Mouse (Mus musculus) common myeloid progenitor, adult 5-6 weeks (primary cell): ENCODE measurements around the gene Rfpl4. TPM values are rescaled to one million over a fixed set of nuclear protein-coding genes. Genes with fewer than 3 reads are reported as not detected.
"Not testable (repeated sequence)": the region's sequence is repeated elsewhere in the genome, so short reads cannot be mapped to it uniquely, and the experiment has no call there.

ENCODE experiments used
- ATAC-seq: replicated peaks from 2 replicates; pipeline ENCODE4 v1.8.0; 2016; ENCODE audit warnings: low read depth, mild to moderate bottlenecking, moderate TSS enrichment, inconsistent platforms; ENCODE audit not compliant: poor library complexity, severe bottlenecking
- total RNA-seq: library from RNA; stranded (forward); fragments of 200-1000, 187-1606 nt; gene quantifications from 2 replicates; pipeline ENCODE4 v1.2.3, GENCODE M21; 2017

Gene Rfpl4
- total RNA-seq, 1 experiment from 2014 or later = not detected

GRCm38 (mm10) chr7:5081939-5082338 is 34.8 kb downstream of the Rfpl4 start:
- ATAC-seq = no peak

- ATAC-seq = no peak
Measured at GRCm38 (mm10) chr7:5081241-5081640, 35.5 kb downstream of the Rfpl4 start.

- ATAC-seq = no peak
Measured at GRCm38 (mm10) chr7:5080815-5081214, 35.9 kb downstream of the Rfpl4 start.

- peak; percentile 94 for ATAC-seq
Measured at GRCm38 (mm10) chr7:5080010-5080751, 36.6 kb downstream of the Rfpl4 start, which contains the start of gene Epn1. Gene Epn1, plus strand, starts transcription at chr7:5080235.

GRCm38 (mm10) chr7:5079365-5080009 is 37.3 kb downstream of the Rfpl4 start:
- ATAC-seq = not testable (repeated sequence)

GRCm38 (mm10) chr7:5076931-5077330 is 39.8 kb downstream of the Rfpl4 start:
- no peak for ATAC-seq

- no peak for ATAC-seq
Measured at GRCm38 (mm10) chr7:5074984-5075383, 41.8 kb downstream of the Rfpl4 start.

GRCm38 (mm10) chr7:5073586-5073985 is 43.2 kb downstream of the Rfpl4 start:
- 0 out of 2 replicates have a peak, but pooled peaks have one; percentile 30 for ATAC-seq

- no peak for ATAC-seq
Measured at GRCm38 (mm10) chr7:5064886-5065285, 51.9 kb downstream of the Rfpl4 start.

GRCm38 (mm10) chr7:5062360-5063001 is 54.3 kb downstream of the Rfpl4 start:
- no peak for ATAC-seq

- ATAC-seq = peak; percentile 23
Measured at GRCm38 (mm10) chr7:5061774-5062359, 54.9 kb downstream of the Rfpl4 start, which contains the start of gene U2af2. Gene U2af2, plus strand, starts transcription at chr7:5062143.

- ATAC-seq = peak; percentile 63
Measured at GRCm38 (mm10) chr7:5060944-5061773, 55.6 kb downstream of the Rfpl4 start.

GRCm38 (mm10) chr7:5060239-5060731 is 56.5 kb downstream of the Rfpl4 start:
- peak; percentile 27; the same call in 1 of the 2 replicates for ATAC-seq

Other genes with a start within 250 kb of the Rfpl4 start
- gene Isoc2b, start 246.7 kb downstream of the Rfpl4 start, total RNA-seq = 8.0 and 70.9 TPM in 2 replicates
- gene Isoc2a, start 239.8 kb downstream of the Rfpl4 start, total RNA-seq = 3.8 and 6.5 TPM in 2 replicates
- gene Gm36210, start 210.4 kb downstream of the Rfpl4 start, total RNA-seq = not detected in 2 replicates
- gene Zfp628, start 201.7 kb downstream of the Rfpl4 start, total RNA-seq = 2.4 and 3.2 TPM in 2 replicates
- 0.32 TPM in 1 of 2 replicates, not detected in the other for gene Nat14, start 194.9 kb downstream of the Rfpl4 start, total RNA-seq
- gene Ssc5d, start 191.2 kb downstream of the Rfpl4 start, total RNA-seq = not detected in 2 replicates
- gene Sbk2, start 152.5 kb downstream of the Rfpl4 start, total RNA-seq = not detected in 2 replicates
- 0.19 TPM in 1 of 2 replicates, not detected in the other for gene Sbk3, start 145.8 kb downstream of the Rfpl4 start, total RNA-seq
- 4.1 and 8.3 TPM in 2 replicates for gene Zfp579, start 120.8 kb downstream of the Rfpl4 start, total RNA-seq
- gene Zfp524, start 102.5 kb downstream of the Rfpl4 start, total RNA-seq = 2.2 and 7.4 TPM in 2 replicates
- 20.0 and 21.1 TPM in 2 replicates for gene Fiz1, start 102.3 kb downstream of the Rfpl4 start, total RNA-seq
- gene Gm44973, start 101.5 kb downstream of the Rfpl4 start, total RNA-seq = not detected in 2 replicates
- 9.5 and 14.3 TPM in 2 replicates for gene Zfp865, start 96.6 kb downstream of the Rfpl4 start, total RNA-seq
- gene Ccdc106, start 96.4 kb downstream of the Rfpl4 start, total RNA-seq = 0.14 and 1.1 TPM in 2 replicates
- gene 4632433K11Rik, start 82.8 kb downstream of the Rfpl4 start, total RNA-seq = 2.5 TPM in 1 of 2 replicates, not detected in the other
- gene Zfp784, start 78.5 kb downstream of the Rfpl4 start, total RNA-seq = 2.7 and 2.9 TPM in 2 replicates
- gene Zfp580, start 65.4 kb downstream of the Rfpl4 start, total RNA-seq = 1.8 and 3.6 TPM in 2 replicates
- gene U2af2, start 54.8 kb downstream of the Rfpl4 start, total RNA-seq = 220 and 260 TPM in 2 replicates
- 42.9 and 53.0 TPM in 2 replicates for gene Epn1, start 36.7 kb downstream of the Rfpl4 start, total RNA-seq
- not detected in 2 replicates for gene Rasl2-9, start 9.0 kb upstream of the Rfpl4 start, total RNA-seq
- gene Vmn1r55, start 32.7 kb upstream of the Rfpl4 start, total RNA-seq = not detected in 2 replicates
- gene Vmn1r56, start 79.8 kb upstream of the Rfpl4 start, total RNA-seq = not detected in 2 replicates
- not detected in 2 replicates for gene Vmn1r57, start 101.5 kb upstream of the Rfpl4 start, total RNA-seq
- gene Gm5065, start 233.6 kb upstream of the Rfpl4 start, total RNA-seq = not detected in 2 replicates
- gene Nlrp2, start 234.1 kb upstream of the Rfpl4 start, total RNA-seq = not detected in 2 replicates